Mouse (Mus musculus): Measurements from ENCODE around the gene Rpgrip1l.

GRCm38 (mm10) chr8:91263939-91264338 is 49.1 kb downstream of the Rpgrip1l start:
- TF ChIP-seq CTCF (IDR thresholded peaks at IDR 0.05; ENCODE audit: insufficient read depth, low read depth, low read length) (no peak), POLR2A (IDR thresholded peaks at IDR 0.05; ENCODE audit: insufficient read depth, low read depth, low read length) (no peak)
